Mouse (Mus musculus) heart, postnatal 0 days (tissue): ENCODE measurements at regions not wholly inside any gene's neighbourhood (a gene's known extent, or its start where the extent isn't known, plus 50 kb on each side); places are given as distances from the start of the nearest gene placed in this dataset.

Source experiments
- CTCF ChIP-seq: IDR thresholded peaks from 2 replicates; pipeline ENCODE4 v1.5.1; 2016; ENCODE audit warnings: antibody characterized with exemption, control low read depth, low read depth
- EP300 ChIP-seq: IDR thresholded peaks from 2 replicates; pipeline ENCODE4 v1.6.1; 2016; ENCODE audit warnings: antibody characterized with exemption, low read depth

GRCm38 (mm10) chr2:48520535-48520971 is 293.4 kb upstream of the Acvr2a start:
- TF ChIP-seq CTCF (no peak), EP300 (no peak)
